Comparison of ENCODE assay signal across 7 mouse cellular contexts in the genomic region with DNA sequence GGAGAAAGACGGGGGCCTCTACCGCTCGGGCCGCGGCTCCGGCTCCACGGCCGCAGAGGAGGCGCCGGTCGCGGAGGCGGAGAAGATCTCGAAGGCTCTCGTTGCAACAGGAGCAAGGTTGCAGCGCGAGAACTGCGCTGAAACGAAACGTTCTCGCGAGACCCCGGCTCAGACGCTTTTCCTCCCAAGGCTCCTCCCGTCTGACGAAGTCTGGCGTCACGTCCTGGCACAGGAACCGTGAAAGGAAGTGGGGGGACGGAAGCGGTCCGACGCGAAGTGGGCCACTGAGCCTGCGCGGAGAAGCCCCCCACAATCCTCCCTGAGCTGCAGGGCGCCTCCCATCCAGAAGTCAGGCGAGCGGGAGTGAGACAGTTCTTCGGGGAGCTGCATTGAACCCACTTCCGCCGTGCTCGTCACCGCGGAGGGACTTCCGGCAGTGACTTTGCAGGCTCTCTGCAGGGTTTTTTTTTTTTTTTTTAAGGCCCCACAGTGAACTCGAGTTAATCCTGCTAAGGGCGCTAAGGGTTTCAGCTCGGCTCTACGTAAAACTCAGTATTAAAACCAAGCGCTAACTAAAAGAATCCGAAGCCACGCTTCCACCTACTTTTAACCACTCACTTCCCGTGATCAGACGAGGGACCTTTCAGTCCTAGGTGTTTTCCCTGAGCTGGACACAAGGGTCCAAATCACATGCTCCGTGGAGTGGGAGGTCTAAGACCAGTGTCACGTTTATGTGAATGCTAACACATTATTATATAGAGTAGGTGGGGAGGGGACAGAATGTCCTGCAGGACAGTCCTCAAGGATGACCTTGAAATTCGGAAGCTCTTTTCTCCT. TPM values are rescaled to one million over a fixed set of nuclear protein-coding genes. Genes with fewer than 3 reads are reported as not detected.
DNase-seq lines count a peak whose midpoint lies in the region; ATAC-seq lines count a peak whose summit lies in the region.

A gene (minus strand): TSS at position 128 of the 837 bp plus-strand sequence.

- H3K9me3 ChIP-seq in embryonic facial prominence, embryonic 11.5 days (replicated peaks; ENCODE audit: control insufficient read depth, low read length), result no peaks in the 10 kb centered on the region
- H3K9me3 ChIP-seq in limb, embryonic 10.5 days (replicated peaks), result no peaks in the 10 kb centered on the region
- H3K9me3 ChIP-seq in midbrain, embryonic 13.5 days, result no peaks in the 10 kb centered on the region

- no peaks in the 10 kb centered on the region for H3K36me3 ChIP-seq in embryonic facial prominence, embryonic 11.5 days (replicated peaks; ENCODE audit: control insufficient read depth, insufficient read depth, low read depth, low read length)
- peaks cover 29% of the 10 kb centered on the region for H3K36me3 ChIP-seq in limb, embryonic 10.5 days
- peaks cover 2% of the 10 kb centered on the region; the same call in 1 of the 2 replicates for H3K36me3 ChIP-seq in midbrain, embryonic 13.5 days

- DNase-seq in adrenal gland, postnatal 14 days, result peak; percentile 99
- DNase-seq in embryonic facial prominence, embryonic 11.5 days (ENCODE audit: low spot score), result peak; percentile 100
- peak; percentile 97 for DNase-seq in kidney, adult 11 months
- peak; percentile 98 for DNase-seq in limb, embryonic 10.5 days (ENCODE audit: low spot score)
- peak; percentile 97 for DNase-seq in spleen, adult 12 weeks (ENCODE audit: low spot score)

- H3K4me2 ChIP-seq in embryonic facial prominence, embryonic 11.5 days (ENCODE audit: low read depth, low read length), result peak within 1 kb of the TSS; percentile 54
- H3K4me2 ChIP-seq in midbrain, embryonic 13.5 days (replicated peaks), result peak within 1 kb of the TSS; percentile 85

- peak; percentile 95 for ATAC-seq in embryonic facial prominence, embryonic 11.5 days (replicated peaks; ENCODE audit: insufficient number of reproducible peaks, low FRiP score, low TSS enrichment, low read depth)
- ATAC-seq in granulocyte monocyte progenitor cell, adult 5-6 weeks (replicated peaks; ENCODE audit: poor library complexity, severe bottlenecking), result peak; percentile 93
- peak; percentile 98 for ATAC-seq in midbrain, embryonic 13.5 days

- no peaks in the 10 kb centered on the region for H3K27me3 ChIP-seq in embryonic facial prominence, embryonic 11.5 days (ENCODE audit: control insufficient read depth, insufficient read depth, low read length)
- no peaks in the 10 kb centered on the region for H3K27me3 ChIP-seq in limb, embryonic 10.5 days (ENCODE audit: low read depth, poor library complexity, severe bottlenecking)
- no peaks in the 10 kb centered on the region for H3K27me3 ChIP-seq in midbrain, embryonic 13.5 days

- H3K9ac ChIP-seq in embryonic facial prominence, embryonic 11.5 days (replicated peaks; ENCODE audit: low read length), result peak within 1 kb of the TSS; percentile 95
- peak within 1 kb of the TSS; percentile 99 for H3K9ac ChIP-seq in midbrain, embryonic 13.5 days (replicated peaks)

- H3K4me1 ChIP-seq in embryonic facial prominence, embryonic 11.5 days (ENCODE audit: control insufficient read depth, insufficient read depth, low read length), result no peaks in the 10 kb centered on the region
- peaks cover 23% of the 10 kb centered on the region for H3K4me1 ChIP-seq in limb, embryonic 10.5 days
- peaks cover 33% of the 10 kb centered on the region for H3K4me1 ChIP-seq in midbrain, embryonic 13.5 days (replicated peaks)

- H3K27ac ChIP-seq in embryonic facial prominence, embryonic 11.5 days (replicated peaks; ENCODE audit: low read depth, low read length), result peak within 1 kb of the TSS; percentile 92
- H3K27ac ChIP-seq in limb, embryonic 10.5 days, result peak within 1 kb of the TSS; percentile 94
- peak within 1 kb of the TSS; percentile 96 for H3K27ac ChIP-seq in midbrain, embryonic 13.5 days

- H3K4me3 ChIP-seq in embryonic facial prominence, embryonic 11.5 days (ENCODE audit: low read depth, low read length), result peak within 1 kb of the TSS; percentile 95
- H3K4me3 ChIP-seq in limb, embryonic 10.5 days, result peak within 1 kb of the TSS; percentile 100
- H3K4me3 ChIP-seq in midbrain, embryonic 13.5 days (replicated peaks), result peak within 1 kb of the TSS; percentile 99

- WGBS in embryonic facial prominence, embryonic 11.5 days, result under 1% methylated on average over 57 of the region's 58 CpGs
- WGBS in limb, embryonic 10.5 days, result 1% methylated on average over 58 of the region's 58 CpGs
- WGBS in midbrain, embryonic 13.5 days, result under 1% methylated on average over 58 of the region's 58 CpGs

RNA-seq across cellular contexts. Expression of the gene that starts here (rescaled TPM):
- 174 and 183 TPM in 2 replicates for total RNA-seq in adrenal gland, postnatal 14 days (2021)
- 123 and 148 TPM in 2 replicates for polyA plus RNA-seq in embryonic facial prominence, embryonic 11.5 days (2014; fragmentation: Nextera tagmentation; extraction: Ambion mirVana)
- 120 and 123 TPM in 2 replicates for total RNA-seq in granulocyte monocyte progenitor cell, adult 5-6 weeks (2014; fragmentation: Nextera tagmentation)
- total RNA-seq in granulocyte monocyte progenitor cell, adult 5-6 weeks (2017), result 507 and 516 TPM in 2 replicates
- polyA plus RNA-seq in limb, embryonic 10.5 days (2016; fragmentation: Nextera tagmentation; extraction: Ambion mirVana), result 143 and 154 TPM in 2 replicates
- 57.0 and 58.7 TPM in 2 replicates for polyA plus RNA-seq in midbrain, embryonic 13.5 days (2015; fragmentation: Nextera tagmentation; extraction: Ambion mirVana)

Comparison
In these comparisons a context has a peak if more than half of its experiments do, and no peak if none do; other contexts are left out.
1. Peak in every context shown above with its lines: DNase-seq, ATAC-seq, H3K4me3 ChIP-seq and H3K27ac ChIP-seq.